Mouse (Mus musculus): ENCODE results near the gene Hoxb4.

GRCm38 (mm10) chr11:96290705-96291355 is 27.2 kb upstream of the Hoxb4 start:
- no peak for TF ChIP-seq POLR2A (IDR thresholded peaks at IDR 0.05; ENCODE audit: control insufficient read depth, extremely low read depth, insufficient read depth, low read length, poor library complexity)
- TF ChIP-seq CTCF (IDR thresholded peaks at IDR 0.05; ENCODE audit: borderline replicate concordance, control insufficient read depth, extremely low read depth, insufficient read depth, low read length, poor library complexity), result no peak
